Mouse (Mus musculus) myocyte (in vitro differentiated cells): ENCODE results near the gene Gas7.

ENCODE experiments used
- E2F4 ChIP-seq: IDR thresholded peaks from one replicate; pipeline ENCODE4 v1.6.1; 2011; ENCODE audit warnings: mild to moderate bottlenecking, control low read depth, moderate library complexity; ENCODE audit not compliant: insufficient read depth
- MAX ChIP-seq: IDR thresholded peaks from one replicate; pipeline ENCODE4 v1.6.1; 2011; ENCODE audit warnings: low read depth, mild to moderate bottlenecking, control low read depth
- MYOD1 ChIP-seq, 3 experiments: IDR thresholded peaks; one replicate each; pipeline ENCODE4 v1.6.1; 2011; ENCODE audit warnings: control low read depth in 2 of 3, low read depth in 2 of 3, mild to moderate bottlenecking in 2 of 3, moderate library complexity in 1 of 3; ENCODE audit not compliant: insufficient read length in 2 of 3, control insufficient read depth in 1 of 3
- MYOG ChIP-seq, 3 experiments: IDR thresholded peaks; one replicate each; pipeline ENCODE4 v1.6.1; 2011; ENCODE audit warnings: control low read depth in 2 of 3, low read depth in 2 of 3, mild to moderate bottlenecking in 2 of 3; ENCODE audit not compliant: insufficient read length in 2 of 3, control insufficient read depth in 1 of 3, insufficient read depth in 1 of 3
- POLR2A ChIP-seq: IDR thresholded peaks from one replicate; pipeline ENCODE4 v1.6.1; 2011; ENCODE audit warnings: low read depth, mild to moderate bottlenecking, control low read depth, moderate library complexity; ENCODE audit not compliant: insufficient read length
- POLR2AphosphoS2 ChIP-seq: IDR thresholded peaks from one replicate; pipeline ENCODE4 v1.6.1; 2011; ENCODE audit warnings: low read depth, control low read depth; ENCODE audit not compliant: insufficient read length
- SRF ChIP-seq: IDR thresholded peaks from one replicate; pipeline ENCODE4 v1.6.1; 2011; ENCODE audit warnings: low read depth; ENCODE audit not compliant: control insufficient read depth, insufficient read length
- TCF12 ChIP-seq: IDR thresholded peaks from one replicate; pipeline ENCODE4 v1.6.1; 2011; ENCODE audit warnings: mild to moderate bottlenecking, control low read depth; ENCODE audit not compliant: poor library complexity, insufficient read depth, severe bottlenecking
- TCF3 ChIP-seq: IDR thresholded peaks from one replicate; pipeline ENCODE4 v1.6.1; 2011; ENCODE audit warnings: low read depth, control low read depth; ENCODE audit not compliant: insufficient read length
- USF1 ChIP-seq: IDR thresholded peaks from one replicate; pipeline ENCODE4 v1.6.1; 2011; ENCODE audit warnings: low read depth, mild to moderate bottlenecking, control low read depth, moderate library complexity

DNA sequence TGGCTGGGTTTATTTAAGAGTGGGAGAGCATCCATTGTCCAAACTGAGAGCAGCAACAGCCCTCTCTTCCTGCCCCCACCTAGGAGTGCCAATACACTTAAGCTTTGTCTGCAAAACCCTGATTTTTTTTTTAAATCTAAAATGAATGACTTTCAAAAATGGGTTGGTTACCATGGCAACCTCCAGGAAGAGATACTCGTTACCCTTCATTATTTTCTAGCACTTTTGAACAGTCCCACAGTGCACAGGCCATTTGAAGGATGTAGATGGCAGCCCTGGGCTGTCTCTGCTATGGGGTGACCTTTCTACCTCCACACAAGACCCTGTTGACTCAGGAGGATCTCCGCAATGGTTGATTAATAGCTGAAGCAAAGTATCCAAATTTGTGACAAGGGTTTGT is 230.9 kb downstream of the Gas7 start:
- TF ChIP-seq POLR2A, result no peak
- TF ChIP-seq TCF12, result no peak
- no peak for TF ChIP-seq E2F4
- no peak for TF ChIP-seq MAX
- TF ChIP-seq MYOG (IDR thresholded peaks at IDR 0.05; ENCODE audit: control insufficient read depth in 1 of 3, insufficient read depth in 1 of 3, insufficient read length in 2 of 3, low read depth in 2 of 3), result no peak
- TF ChIP-seq USF1, result no peak
- TF ChIP-seq SRF, result no peak
- TF ChIP-seq MYOD1 (IDR thresholded peaks at IDR 0.05; ENCODE audit: control insufficient read depth in 1 of 3, insufficient read length in 2 of 3, low read depth in 2 of 3), result no peak
- no peak for TF ChIP-seq TCF3
- TF ChIP-seq POLR2AphosphoS2, result no peak
